Mouse (Mus musculus): ENCODE data around the gene Pold2.

Pold2 gene

DNA sequence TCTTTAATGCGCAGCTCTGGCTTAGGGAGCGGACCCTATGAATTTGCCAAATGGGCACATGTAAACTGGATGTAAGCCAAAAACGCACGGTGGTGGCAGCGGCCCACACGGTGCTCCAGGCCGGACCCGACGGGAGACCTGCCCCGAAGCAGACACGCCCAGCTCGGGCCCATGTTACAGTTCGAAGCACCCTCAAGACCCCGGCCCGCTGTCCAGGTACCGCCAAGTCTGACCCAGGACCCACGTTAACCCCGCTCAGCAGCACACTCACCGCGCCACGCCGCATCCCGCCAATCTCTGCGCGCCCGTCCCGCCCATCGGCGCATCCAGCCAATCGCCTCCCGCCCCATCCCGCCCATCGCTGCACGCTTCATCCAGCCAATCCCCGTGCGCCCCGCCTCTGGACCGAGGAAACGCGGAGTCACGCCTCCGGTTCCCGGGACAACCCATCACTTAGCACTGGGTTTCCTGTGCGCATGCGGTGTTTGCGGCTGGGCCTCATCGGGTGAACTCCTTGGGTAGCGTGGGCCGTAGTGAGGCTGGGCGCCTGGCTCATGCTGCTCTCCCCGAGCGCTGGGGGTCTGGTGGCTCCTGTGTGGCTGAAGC, at the start of gene Pold2:
Gene Pold2, minus strand, starts transcription at position 372 of the 606 bp plus-strand sequence.
- DNase-seq, result peak; percentile 99

DNA sequence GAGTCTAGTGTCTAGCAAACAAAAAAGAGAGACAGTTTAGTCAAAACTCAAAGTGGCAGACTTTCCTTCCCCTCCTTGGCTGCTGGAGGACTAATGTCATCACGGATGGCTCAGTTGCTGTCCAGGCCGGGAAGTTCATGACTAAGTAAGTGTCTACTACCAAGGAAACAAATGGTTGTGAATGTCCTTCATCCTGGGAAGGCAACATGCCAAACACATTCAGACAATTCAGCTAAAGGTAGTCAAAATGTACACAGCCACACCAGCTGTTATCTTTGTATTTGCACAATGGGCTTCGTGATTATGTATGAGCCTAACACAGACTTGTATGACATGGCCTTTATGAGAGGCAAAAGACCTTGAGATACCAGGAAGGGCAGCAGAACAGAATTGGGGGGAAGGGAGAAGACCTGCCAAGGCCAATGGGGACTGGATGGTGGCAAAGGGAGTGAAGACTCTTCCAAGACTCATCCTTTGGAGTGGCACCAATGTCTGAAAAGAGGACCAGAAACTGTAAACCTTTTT, 48.7 kb upstream of the Pold2 start:
- DNase-seq, result no peak

- no peak for DNase-seq
These were observed 46.6 kb upstream of the Pold2 start for GRCm38 (mm10) chr11:5924699-5925098.

- peak; percentile 35 for DNase-seq
These were observed 42.4 kb upstream of the Pold2 start for GRCm38 (mm10) chr11:5920323-5920960.

DNA sequence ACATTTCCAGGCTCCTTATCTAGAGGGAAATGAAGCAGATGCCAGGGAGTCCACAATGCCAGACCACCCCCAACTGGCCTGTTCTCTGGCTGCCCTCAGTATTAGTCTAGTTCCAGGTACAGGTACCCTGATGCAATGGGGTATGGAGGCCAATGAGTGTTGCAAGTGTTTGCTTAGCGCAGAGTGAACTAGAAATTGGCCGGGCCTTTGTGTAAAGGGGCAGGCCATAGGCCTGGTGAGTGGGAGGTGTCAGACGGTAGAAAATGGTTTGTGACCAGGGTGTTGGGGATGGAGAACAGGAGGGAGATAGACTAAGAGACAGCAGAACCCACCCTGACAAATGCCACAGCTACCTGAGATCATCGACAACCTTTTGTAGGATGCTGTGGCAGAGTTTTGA, 41.5 kb upstream of the Pold2 start:
- DNase-seq, result no peak

DNA sequence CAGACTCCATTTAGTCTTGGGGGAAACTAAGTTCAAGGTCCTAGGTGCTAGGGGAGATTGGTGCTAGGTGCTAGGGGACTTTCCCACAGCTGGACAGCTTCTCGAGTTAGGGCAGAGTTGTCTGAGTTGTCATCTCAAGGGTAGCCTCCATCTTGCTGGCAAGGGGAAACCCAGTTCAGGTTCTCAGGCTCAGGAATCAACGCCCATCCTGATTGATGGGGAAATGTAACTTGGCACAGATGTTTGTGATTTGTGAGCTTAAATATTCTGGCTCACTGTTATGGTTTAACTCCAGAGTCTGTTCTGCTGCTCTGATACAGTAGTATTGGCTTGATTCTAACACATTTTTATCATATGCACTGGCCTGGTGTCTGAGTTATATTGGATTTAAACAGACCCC, 40.0 kb upstream of the Pold2 start:
- no peak for DNase-seq

GRCm38 (mm10) chr11:5916178-5916548, 38.1 kb upstream of the Pold2 start:
- DNase-seq, result no peak

GRCm38 (mm10) chr11:5915429-5916177, 37.5 kb upstream of the Pold2 start:
- DNase-seq, result no peak

GRCm38 (mm10) chr11:5914940-5915339, 36.8 kb upstream of the Pold2 start:
- no peak for DNase-seq

- no peak for DNase-seq
These were observed 35.8 kb upstream of the Pold2 start for GRCm38 (mm10) chr11:5913936-5914335.

DNA sequence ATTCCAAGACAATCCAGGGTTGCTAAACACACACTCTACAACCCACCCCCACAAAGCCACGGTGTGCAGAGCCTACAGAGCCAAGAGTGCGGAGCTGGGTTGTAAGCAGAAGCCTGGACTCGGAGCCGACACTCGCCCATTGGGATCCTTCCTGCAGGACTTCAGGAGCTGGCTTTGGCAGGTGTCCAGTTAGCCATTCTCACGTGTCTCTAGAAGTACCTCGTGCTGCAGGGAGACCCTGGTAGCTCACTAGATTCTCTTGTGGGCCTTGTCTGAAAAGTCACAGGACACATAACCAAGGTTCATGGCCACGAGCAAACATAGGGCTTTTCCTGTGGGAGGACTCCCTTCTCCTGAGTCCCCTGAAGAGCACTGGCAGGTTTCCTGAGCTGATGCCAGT, 35.2 kb upstream of the Pold2 start:
- DNase-seq, result no peak

GRCm38 (mm10) chr11:5912635-5913034, 34.5 kb upstream of the Pold2 start:
- peak; percentile 76 for DNase-seq

- DNase-seq, result no peak
These were observed 30.6 kb upstream of the Pold2 start for GRCm38 (mm10) chr11:5908642-5909041.

- no peak for DNase-seq
These were observed 29.0 kb upstream of the Pold2 start for GRCm38 (mm10) chr11:5907096-5907495.

GRCm38 (mm10) chr11:5905778-5906518, 27.9 kb upstream of the Pold2 start:
- DNase-seq, result no peak

- no peak for DNase-seq
These were observed 26.8 kb upstream of the Pold2 start for GRCm38 (mm10) chr11:5904871-5905270.

DNA sequence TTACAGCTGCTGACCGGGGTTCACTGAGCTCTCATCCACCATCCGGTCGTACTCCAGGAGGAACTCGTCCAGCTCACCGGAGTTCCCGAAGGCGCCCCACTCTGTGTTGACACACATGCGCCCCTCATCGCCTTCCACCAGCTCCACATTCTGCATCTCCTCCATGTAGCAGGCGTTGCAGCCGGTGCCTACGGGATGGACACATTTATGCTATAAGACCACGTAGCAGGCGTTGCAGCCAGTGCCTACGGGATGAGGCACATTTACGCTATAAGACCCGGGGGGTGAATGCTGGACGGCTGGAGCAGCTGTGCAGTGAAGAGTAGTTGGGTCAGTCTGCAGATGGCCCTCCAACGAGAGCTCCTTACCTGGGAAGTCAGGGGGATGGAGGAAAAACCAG, 26.3 kb upstream of the Pold2 start:
- no peak for DNase-seq

GRCm38 (mm10) chr11:5903844-5904243, 25.8 kb upstream of the Pold2 start:
- no peak for DNase-seq

- DNase-seq, result no peak
These were observed 24.3 kb upstream of the Pold2 start for GRCm38 (mm10) chr11:5902390-5902789.

- peak; percentile 66 for DNase-seq
These were observed 23.9 kb upstream of the Pold2 start for GRCm38 (mm10) chr11:5901950-5902349.

- DNase-seq, result no peak
These were observed 23.2 kb upstream of the Pold2 start for GRCm38 (mm10) chr11:5901320-5901719.

DNA sequence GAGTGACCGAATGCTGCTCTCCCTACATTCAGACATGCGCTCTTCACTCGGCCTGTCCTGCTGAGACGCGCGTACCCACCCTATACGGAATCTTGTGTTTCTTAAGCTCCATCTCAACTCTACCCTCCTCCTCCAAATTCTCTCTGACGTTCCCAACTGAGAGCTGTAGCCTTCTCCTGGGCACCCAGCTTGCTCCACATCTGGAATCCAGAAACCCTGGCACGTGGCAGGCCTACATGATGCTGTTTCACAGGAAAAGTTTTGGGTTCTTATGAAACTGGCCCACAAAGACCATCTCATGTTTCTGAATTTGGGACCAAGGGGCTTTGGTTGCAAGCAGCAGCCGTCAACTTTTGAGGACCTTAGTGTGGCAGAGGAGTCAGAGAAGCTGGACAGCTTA, 21.2 kb upstream of the Pold2 start:
- DNase-seq, result no peak

GRCm38 (mm10) chr11:5898531-5898930, 20.4 kb upstream of the Pold2 start, which contains the start of gene Myl7:
TSS of gene Myl7 (minus strand) at chr11:5898782.
- no peak for DNase-seq

Data from lung, postnatal 10 days (tissue).